Mouse (Mus musculus) thymus, postnatal 25 days (tissue): ENCODE measurements around the gene Chkb.
A peak's percentile ranks its signal among the peaks of the same experiment; 100 is the strongest.

Source experiments
- DNase-seq: peaks from one replicate; pipeline ENCODE4 v3.0.0; 2022

Chkb gene

GRCm38 (mm10) chr15:89429352-89430221, at the start of gene Chkb, which contains the start of the genes C730034F03Rik and Gm44502:
TSS of gene Chkb (minus strand) at chr15:89429908.
TSS of gene C730034F03Rik (plus strand) at chr15:89429589.
TSS of gene Gm44502 (minus strand) at chr15:89429696.
- peak; percentile 91 for DNase-seq

- DNase-seq, result no peak
Measured at GRCm38 (mm10) chr15:89478622-89479021, 48.9 kb upstream of the Chkb start.

- DNase-seq, result no peak
Measured at GRCm38 (mm10) chr15:89477806-89478205, 48.1 kb upstream of the Chkb start.

GRCm38 (mm10) chr15:89477091-89477491, 47.4 kb upstream of the Chkb start, which contains the start of gene Arsa:
TSS of gene Arsa (minus strand) at chr15:89477425.
- DNase-seq, result no peak

- no peak for DNase-seq
Measured at GRCm38 (mm10) chr15:89476475-89476815, 46.7 kb upstream of the Chkb start.

- DNase-seq, result peak; percentile 91
Measured at GRCm38 (mm10) chr15:89475611-89476474, 46.1 kb upstream of the Chkb start.

- DNase-seq, result no peak
Measured at GRCm38 (mm10) chr15:89475293-89475600, 45.5 kb upstream of the Chkb start.

- no peak for DNase-seq
Measured at GRCm38 (mm10) chr15:89474596-89475292, 45.0 kb upstream of the Chkb start.

GRCm38 (mm10) chr15:89473921-89474320, 44.2 kb upstream of the Chkb start:
- no peak for DNase-seq

- DNase-seq, result no peak
Measured at GRCm38 (mm10) chr15:89473370-89473769, 43.7 kb upstream of the Chkb start.

GRCm38 (mm10) chr15:89471476-89471875, 41.8 kb upstream of the Chkb start:
- no peak for DNase-seq

GRCm38 (mm10) chr15:89468577-89468976, 38.9 kb upstream of the Chkb start:
- DNase-seq, result no peak

- DNase-seq, result no peak
Measured at GRCm38 (mm10) chr15:89465052-89465451, 35.3 kb upstream of the Chkb start.

GRCm38 (mm10) chr15:89463334-89464235, 33.9 kb upstream of the Chkb start:
- DNase-seq, result peak; percentile 26

GRCm38 (mm10) chr15:89462176-89462575, 32.5 kb upstream of the Chkb start:
- DNase-seq, result no peak

GRCm38 (mm10) chr15:89461321-89461720, 31.6 kb upstream of the Chkb start:
- no peak for DNase-seq

GRCm38 (mm10) chr15:89460298-89460697, 30.6 kb upstream of the Chkb start:
- DNase-seq, result no peak

- no peak for DNase-seq
Measured at GRCm38 (mm10) chr15:89459821-89460220, 30.1 kb upstream of the Chkb start.

GRCm38 (mm10) chr15:89458942-89459341, 29.2 kb upstream of the Chkb start:
- no peak for DNase-seq

- DNase-seq, result no peak
Measured at GRCm38 (mm10) chr15:89455642-89456041, 25.9 kb upstream of the Chkb start.

- DNase-seq, result no peak
Measured at GRCm38 (mm10) chr15:89454857-89455256, 25.1 kb upstream of the Chkb start.

- no peak for DNase-seq
Measured at GRCm38 (mm10) chr15:89453865-89454478, 24.3 kb upstream of the Chkb start, which contains the start of gene Mapk8ip2. TSS of gene Mapk8ip2 (plus strand) at chr15:89453913.
